Mouse (Mus musculus) thymus, adult 2 months (tissue): ENCODE measurements around the gene Ccin. TPM values are rescaled to one million over a fixed set of nuclear protein-coding genes. Genes with fewer than 3 reads are reported as not detected.

ENCODE experiments used
- DNase-seq: peaks from one replicate; pipeline ENCODE4 v3.0.0; 2021
- H3K27ac ChIP-seq: fragments of 200-500 bp; 2 replicates; pipeline ENCODE4 v1.5.1; 2012; ENCODE audit warnings: low read length, control low read depth; ENCODE audit not compliant: control insufficient read depth, insufficient read depth
- H3K27me3 ChIP-seq: fragments of 200-500 bp; 2 replicates; pipeline ENCODE4 v1.6.1; 2012; ENCODE audit warnings: mild to moderate bottlenecking, low read length, moderate library complexity, mixed read lengths; ENCODE audit not compliant: control insufficient read depth, insufficient read depth
- H3K36me3 ChIP-seq: fragments of 200-500 bp; 2 replicates; pipeline ENCODE4 v1.6.1; 2012; ENCODE audit warnings: mild to moderate bottlenecking, low read length, moderate library complexity; ENCODE audit not compliant: control insufficient read depth, insufficient read depth
- H3K4me1 ChIP-seq: fragments of 200-500 bp; replicated peaks from 2 replicates; pipeline ENCODE4 v1.6.1; 2012; ENCODE audit warnings: low read length; ENCODE audit not compliant: control insufficient read depth, insufficient read depth
- H3K4me3 ChIP-seq: fragments of 200-500 bp; 2 replicates; pipeline ENCODE4 v1.5.1; 2012; ENCODE audit warnings: mild to moderate bottlenecking, low read length, control low read depth, moderate library complexity; ENCODE audit not compliant: control insufficient read depth, insufficient read depth
- CTCF ChIP-seq: fragments of 200-500 bp; IDR thresholded peaks from 2 replicates; pipeline ENCODE4 v1.5.1; 2012; ENCODE audit warnings: mild to moderate bottlenecking, control low read depth, low read length, moderate library complexity, borderline replicate concordance; ENCODE audit not compliant: control insufficient read depth, poor library complexity, insufficient read depth; ENCODE audit errors: extremely low read depth
- POLR2A ChIP-seq: fragments of 200-500 bp; IDR thresholded peaks from 2 replicates; pipeline ENCODE4 v1.6.1; 2012; ENCODE audit warnings: mild to moderate bottlenecking, low read length, control low read depth, moderate library complexity; ENCODE audit not compliant: control insufficient read depth, poor library complexity, insufficient read depth; ENCODE audit errors: extremely low read depth
- WGBS: fragments of 180-500 bp; shearing (Covaris S2); methylation state at CpG from one replicate; pipeline ENCODE4 v1.1.7; 2018; 5-methylcytosine and 5-hydroxymethylcytosine counted together
- polyA plus RNA-seq: library from polyadenylated mRNA; depleted of rRNA; stranded (reverse); fragments of >200 nt; gene quantifications from 2 replicates; pipeline ENCODE4 v1.2.3, GENCODE M21; 2012

Ccin gene
- polyA plus RNA-seq, 1 experiment, result 0.32 TPM

DNA sequence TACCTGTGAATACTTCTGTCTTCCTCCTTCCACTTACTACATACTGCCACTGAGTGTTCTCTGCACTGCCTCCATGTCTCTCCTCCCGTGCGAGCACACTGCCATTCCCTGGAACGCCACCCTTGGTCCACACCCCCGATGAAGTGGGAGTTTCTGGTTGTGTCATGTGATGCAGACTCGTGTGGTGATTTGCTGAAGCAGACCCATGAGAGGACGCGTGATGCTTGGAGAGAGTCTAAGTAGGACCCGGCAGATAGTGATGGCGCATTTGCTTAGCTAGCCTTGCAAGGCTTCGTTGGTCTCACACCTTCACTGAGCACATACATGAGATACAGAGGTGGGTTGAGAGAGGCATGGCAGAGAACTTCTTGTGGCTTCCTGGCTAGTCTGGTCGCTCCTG is 9.8 kb downstream of the Ccin start:
- H3K36me3 ChIP-seq, result no peaks in the 10 kb centered on the region
- TF ChIP-seq POLR2A (no peak), CTCF (no peak)
- H3K27ac ChIP-seq, result no peak overlapping the region
- DNase-seq, result no peak
- no peaks in the 10 kb centered on the region for H3K27me3 ChIP-seq
- 95% methylated on average over 11 of the region's 11 CpGs for WGBS
- H3K4me1 ChIP-seq, result no peaks in the 10 kb centered on the region
- H3K4me3 ChIP-seq, result no peak overlapping the region

DNA sequence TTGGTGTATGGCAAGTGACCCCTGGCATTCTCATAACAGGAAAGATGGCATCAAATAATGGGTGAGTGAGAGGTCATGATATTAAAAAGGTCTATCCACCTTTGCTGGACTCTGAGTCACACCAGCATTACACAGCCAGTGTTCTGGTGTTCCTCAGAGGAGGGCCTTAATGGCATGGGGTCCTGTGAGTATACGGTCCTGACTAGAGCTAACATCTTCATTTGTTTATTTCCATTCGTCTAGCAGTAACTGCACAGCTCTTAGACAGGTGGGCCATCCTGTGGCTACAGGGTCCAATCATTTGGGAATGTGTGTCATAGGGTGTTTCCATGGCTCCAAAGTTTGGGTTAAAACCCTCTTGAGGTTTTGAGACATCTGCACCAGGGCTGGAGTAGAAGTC is 11.1 kb downstream of the Ccin start:
- Histone ChIP-seq H3K27ac (no peak overlapping the region), H3K36me3 (no peaks in the 10 kb centered on the region), H3K27me3 (no peaks in the 10 kb centered on the region), H3K4me3 (no peak overlapping the region), H3K4me1 (no peaks in the 10 kb centered on the region)
- no peak for DNase-seq
- no peak for TF ChIP-seq CTCF
- no peak for TF ChIP-seq POLR2A
- WGBS, result 93% methylated on average over 2 of the region's 2 CpGs

GRCm38 (mm10) chr4:44003622-44004021 is 20.3 kb downstream of the Ccin start:
- WGBS, result 97% methylated on average over 6 of the region's 6 CpGs
- Histone ChIP-seq H3K4me1 (no peaks in the 10 kb centered on the region; the same call in 1 of the 2 replicates), H3K36me3 (no peaks in the 10 kb centered on the region), H3K27me3 (no peaks in the 10 kb centered on the region), H3K27ac (no peak overlapping the region), H3K4me3 (no peak overlapping the region)
- TF ChIP-seq CTCF (no peak), POLR2A (no peak)
- DNase-seq, result no peak

- H3K36me3 ChIP-seq, result no peaks in the 10 kb centered on the region
- TF ChIP-seq CTCF (no peak), POLR2A (no peak)
- no peak for DNase-seq
- no peaks in the 10 kb centered on the region; the same call in 1 of the 2 replicates for H3K4me1 ChIP-seq
- H3K27ac ChIP-seq, result no peak within 1 kb of the TSS
- no peaks in the 10 kb centered on the region for H3K27me3 ChIP-seq
- H3K4me3 ChIP-seq, result no peak within 1 kb of the TSS
- 97% methylated on average over 5 of the region's 5 CpGs for whole genome bisulfite sequencing
Measured at GRCm38 (mm10) chr4:44004126-44004525, 20.8 kb downstream of the Ccin start, which contains the start of gene Clta. Gene Clta, plus strand, starts transcription at chr4:44004452.

DNA sequence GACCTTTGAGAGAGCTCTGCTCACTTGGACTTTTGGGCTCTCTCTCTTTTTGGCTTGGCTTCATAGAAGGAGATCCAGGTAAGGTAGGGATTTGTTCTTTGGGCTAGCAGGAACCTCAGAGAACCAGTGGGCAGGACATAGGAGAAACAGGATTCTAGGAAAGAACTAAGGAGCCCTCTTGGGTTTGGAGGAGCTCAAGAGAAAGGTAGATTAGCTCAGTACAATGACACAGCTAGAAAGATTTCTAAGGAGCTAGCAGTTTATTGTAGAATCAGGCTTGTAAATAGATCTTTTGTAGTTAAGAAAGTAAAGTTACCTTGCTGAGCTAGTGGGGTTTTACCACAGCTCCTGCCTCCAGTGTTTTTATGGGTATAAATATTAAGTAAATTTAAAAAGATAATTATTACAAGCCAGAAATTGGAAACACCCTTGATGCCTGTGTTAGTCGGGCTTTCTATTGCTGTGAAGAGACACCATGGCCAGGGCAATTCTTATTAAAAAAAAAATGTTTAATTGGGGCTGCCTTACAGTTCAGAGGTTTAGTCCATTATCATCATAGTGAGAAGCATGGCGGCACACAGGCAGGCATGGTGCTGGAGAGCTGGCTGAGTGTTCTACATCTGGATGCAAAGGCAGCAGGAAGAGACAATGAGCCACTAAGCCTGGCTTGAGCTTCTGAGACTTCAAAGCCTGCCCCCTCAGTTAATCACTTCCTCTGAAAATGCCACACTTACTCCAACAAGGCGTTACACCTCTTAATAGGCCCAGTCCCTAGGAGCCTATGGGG is 21.5 kb downstream of the Ccin start:
- H3K36me3 ChIP-seq, result no peaks in the 10 kb centered on the region
- no peaks in the 10 kb centered on the region; the same call in 1 of the 2 replicates for H3K4me1 ChIP-seq
- WGBS, result 94% methylated on average over 3 of the region's 3 CpGs
- TF ChIP-seq POLR2A, result no peak
- no peak for TF ChIP-seq CTCF
- H3K27me3 ChIP-seq, result no peaks in the 10 kb centered on the region
- H3K27ac ChIP-seq, result no peak overlapping the region
- DNase-seq, result no peak
- no peak overlapping the region for H3K4me3 ChIP-seq

DNA sequence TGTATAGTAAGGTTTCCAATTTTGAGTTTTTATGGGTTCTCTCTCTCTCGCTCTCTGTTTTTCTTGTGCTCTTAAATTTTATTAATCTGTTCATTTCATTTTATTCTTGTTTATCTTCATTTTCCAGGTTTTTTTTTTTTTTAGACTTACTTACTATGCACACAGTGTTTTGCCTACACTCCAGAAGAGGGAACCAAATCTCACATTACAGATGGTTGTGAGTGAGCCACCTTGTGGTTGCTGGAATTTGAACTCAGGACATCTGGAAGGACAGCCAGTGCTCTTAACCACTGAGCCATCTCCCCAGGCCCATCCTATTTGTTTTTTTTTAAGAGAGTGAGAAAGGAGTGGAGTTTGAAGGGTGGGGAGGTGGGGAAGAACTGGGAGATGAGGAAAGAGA is 26.9 kb downstream of the Ccin start:
- no peak for DNase-seq
- WGBS, result 100% methylated on average over 1 of the region's 1 CpGs
- H3K4me1 ChIP-seq, result peaks cover 11% of the 10 kb centered on the region
- TF ChIP-seq POLR2A (no peak), CTCF (no peak)
- no peak overlapping the region for H3K27ac ChIP-seq
- no peaks in the 10 kb centered on the region for H3K36me3 ChIP-seq
- no peaks in the 10 kb centered on the region for H3K27me3 ChIP-seq
- no peak overlapping the region for H3K4me3 ChIP-seq

GRCm38 (mm10) chr4:44010893-44011292 is 27.6 kb downstream of the Ccin start:
- WGBS, result 50% methylated on average over 2 of the region's 2 CpGs
- no peaks in the 10 kb centered on the region for H3K36me3 ChIP-seq
- TF ChIP-seq POLR2A (no peak), CTCF (no peak)
- no peaks in the 10 kb centered on the region for H3K27me3 ChIP-seq
- no peak overlapping the region for H3K27ac ChIP-seq
- H3K4me1 ChIP-seq, result peaks cover 13% of the 10 kb centered on the region
- no peak for DNase-seq
- H3K4me3 ChIP-seq, result no peak overlapping the region

GRCm38 (mm10) chr4:44011799-44012198 is 28.5 kb downstream of the Ccin start:
- no peak for DNase-seq
- TF ChIP-seq POLR2A, result no peak
- no peak for TF ChIP-seq CTCF
- no peaks in the 10 kb centered on the region for H3K27me3 ChIP-seq
- no peak overlapping the region for H3K27ac ChIP-seq
- H3K4me3 ChIP-seq, result no peak overlapping the region
- 81% methylated on average over 3 of the region's 3 CpGs for WGBS
- no peaks in the 10 kb centered on the region for H3K36me3 ChIP-seq
- peaks cover 13% of the 10 kb centered on the region for H3K4me1 ChIP-seq
